Mouse (Mus musculus) lung, postnatal 0 days (tissue): ENCODE data around the gene Tspan17.
A peak's percentile ranks its signal among the peaks of the same experiment; 100 is the strongest.

Experiments
- CTCF ChIP-seq: IDR thresholded peaks from 2 replicates; pipeline ENCODE4 v1.5.1; 2016; ENCODE audit warnings: antibody characterized with exemption, mild to moderate bottlenecking
- EP300 ChIP-seq: IDR thresholded peaks from 2 replicates; pipeline ENCODE4 v1.6.1; 2016; ENCODE audit warnings: antibody characterized with exemption, mild to moderate bottlenecking, control low read depth

- TF ChIP-seq CTCF (peak; percentile 56), EP300 (no peak)
Measured at GRCm38 (mm10) chr13:54805134-54805838, 16.1 kb downstream of the Tspan17 start.
